8 mouse cellular contexts compared by ENCODE assay signal in genomic region chr3:28408859-28409459, GRCm38 (mm10).
DNase-seq lines count a peak whose midpoint lies in the region; ATAC-seq and TF ChIP-seq lines count a peak whose summit lies in the region.

No protein-coding gene starts in this region.

- no peak for TF ChIP-seq EP300 in liver, embryonic 14.5 days (IDR thresholded peaks at IDR 0.05; ENCODE audit: low read depth)

- intact Hi-C loops in heart, postnatal 25 days (cut with DNase I) = loop anchor here (10.0 kb wide), 1 partner anchor 144 kb away; the partner anchor contains the start of gene Tnik

- no peak overlapping the region for H3K27ac ChIP-seq in liver, embryonic 14.5 days
- H3K27ac ChIP-seq in neural tube, embryonic 13.5 days (replicated peaks) = peak overlapping the region; percentile 67

- no peaks in the 10 kb centered on the region for H3K27me3 ChIP-seq in liver, embryonic 14.5 days (ENCODE audit: control insufficient read depth, insufficient read depth, low read length)
- no peaks in the 10 kb centered on the region for H3K27me3 ChIP-seq in neural tube, embryonic 13.5 days

- ATAC-seq in frontal cortex, adult (ENCODE audit: low TSS enrichment) = peak; percentile 87
- ATAC-seq in liver, embryonic 14.5 days (ENCODE audit: insufficient read depth) = peak; percentile 89
- peak; percentile 65; the same call in 1 of the 2 replicates for ATAC-seq in neural tube, embryonic 13.5 days (ENCODE audit: low read depth)

- 51% methylated on average over 12 of the region's 12 CpGs for WGBS in liver, embryonic 14.5 days (ENCODE audit: insufficient replicate concordance)
- WGBS in neural tube, embryonic 13.5 days = 54% methylated on average over 12 of the region's 12 CpGs

- DNase-seq in ES-CJ7 (ENCODE audit: low read depth, low spot score) = peak; percentile 57
- peak; percentile 67 to 76 for DNase-seq in cerebellum, adult 18-20 months
- peak; percentile 58 for DNase-seq in heart, postnatal 25 days (ENCODE audit: low spot score)
- peak; percentile 59 to 72 for DNase-seq in kidney, postnatal 4 days
- DNase-seq in liver, embryonic 14.5 days (ENCODE audit: low read depth in 3 of 3, low spot score in 3 of 3) = peak; percentile 9 to 23 (median 17)
- DNase-seq in yolk sac, embryonic 10.5 days (ENCODE audit: low spot score) = peak; percentile 10

- no peak overlapping the region for H3K4me3 ChIP-seq in liver, embryonic 14.5 days (ENCODE audit: insufficient read depth in 1 of 2, low read depth in 2 of 2, low read length in 2 of 2)
- H3K4me3 ChIP-seq in neural tube, embryonic 13.5 days = no peak overlapping the region

- TF ChIP-seq CTCF in liver, embryonic 14.5 days (IDR thresholded peaks at IDR 0.05; ENCODE audit: low read depth) = no peak

- H3K9me3 ChIP-seq in liver, embryonic 14.5 days (ENCODE audit: control insufficient read depth, low read length) = no peaks in the 10 kb centered on the region
- H3K9me3 ChIP-seq in neural tube, embryonic 13.5 days = no peaks in the 10 kb centered on the region

- no peak overlapping the region for H3K9ac ChIP-seq in liver, embryonic 14.5 days (replicated peaks)
- no peak overlapping the region for H3K9ac ChIP-seq in neural tube, embryonic 13.5 days

- H3K4me1 ChIP-seq in liver, embryonic 14.5 days (replicated peaks; ENCODE audit: control insufficient read depth in 2 of 2, insufficient read depth in 2 of 2, low read length in 1 of 2) = peaks cover 0 to 7% of the 10 kb centered on the region in 2 experiments; a peak in 2 of 4 replicates
- H3K4me1 ChIP-seq in neural tube, embryonic 13.5 days (replicated peaks) = peaks cover 24% of the 10 kb centered on the region

- H3K4me2 ChIP-seq in liver, embryonic 14.5 days (ENCODE audit: low read depth) = no peak overlapping the region; the same call in 1 of the 2 replicates
- H3K4me2 ChIP-seq in neural tube, embryonic 13.5 days = 0 out of 2 replicates have a peak overlapping the region, but pooled peaks have one; percentile 11

- no peaks in the 10 kb centered on the region for H3K36me3 ChIP-seq in liver, embryonic 14.5 days (replicated peaks; ENCODE audit: control insufficient read depth, insufficient read depth, low read depth)
- no peaks in the 10 kb centered on the region for H3K36me3 ChIP-seq in neural tube, embryonic 13.5 days

Comparison
In these comparisons a context has a peak if more than half of its experiments do, and no peak if none do; other contexts are left out.
1. DNase-seq: peak in every context shown above with its lines; median percentile 72 in cerebellum, adult 18-20 months; 66 in kidney, postnatal 4 days; 58 in heart, postnatal 25 days; 57 in ES-CJ7; 17 in liver, embryonic 14.5 days; 10 in yolk sac, embryonic 10.5 days.